ENCODE assay signal across 8 mouse cellular contexts in the genomic region with DNA sequence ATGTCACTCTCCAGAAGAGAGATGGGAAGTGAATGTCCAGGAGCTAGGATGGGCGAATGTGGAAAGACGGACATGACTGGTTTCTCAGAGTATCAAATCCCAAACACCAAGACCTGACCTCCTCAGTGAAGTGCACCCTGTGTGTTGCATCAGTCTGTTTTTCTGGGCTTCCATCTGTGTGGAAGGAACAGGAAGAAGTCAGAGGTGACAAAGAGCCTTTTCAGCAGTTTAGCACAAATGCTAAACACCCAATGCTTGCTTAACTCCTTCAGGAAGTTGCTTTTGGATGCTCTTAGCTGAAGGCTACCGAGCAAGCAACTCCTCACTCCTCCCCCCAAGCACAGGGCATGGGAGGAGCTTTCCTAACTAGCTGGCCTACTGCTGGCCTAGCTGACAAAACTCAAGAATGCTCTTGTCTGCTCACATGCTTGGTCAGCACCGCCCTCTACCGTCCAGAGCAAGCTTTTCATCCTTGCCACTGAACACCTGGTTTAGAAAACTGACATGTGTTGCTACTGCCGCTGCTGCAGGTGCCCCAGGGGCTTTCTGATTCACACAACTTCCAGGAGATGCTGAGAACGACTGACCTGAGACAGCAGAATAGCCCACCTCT.
A peak's percentile ranks its signal among the peaks of the same experiment; 100 is the strongest.
DNase-seq lines count a peak whose midpoint lies in the region; ATAC-seq lines count a peak whose summit lies in the region.

No protein-coding gene starts in this region.

- H3K27me3 ChIP-seq in intestine, embryonic 16.5 days (replicated peaks; ENCODE audit: control insufficient read depth, insufficient read depth, low read length), result no peaks in the 10 kb centered on the region
- H3K27me3 ChIP-seq in midbrain, embryonic 11.5 days (ENCODE audit: control insufficient read depth, insufficient read depth, low read length), result no peaks in the 10 kb centered on the region

- H3K27ac ChIP-seq in intestine, embryonic 16.5 days (ENCODE audit: low read length), result no peak overlapping the region
- H3K27ac ChIP-seq in midbrain, embryonic 11.5 days (ENCODE audit: low read depth, low read length), result no peak overlapping the region

- ATAC-seq in intestine, embryonic 16.5 days, result peak; percentile 88
- peak; percentile 69; the same call in 1 of the 2 replicates for ATAC-seq in midbrain, embryonic 11.5 days (ENCODE audit: low FRiP score)

- no peak overlapping the region for H3K9ac ChIP-seq in intestine, embryonic 16.5 days (ENCODE audit: low read depth, low read length)
- no peak overlapping the region for H3K9ac ChIP-seq in midbrain, embryonic 11.5 days (ENCODE audit: low read length)

- intact Hi-C loops in left cerebral cortex, postnatal 25 days (cut with DNase I), result loop anchor here (1.0 to 5.0 kb wide), 4 partner anchors 85 to 360 kb away; partner anchors contain the start of genes Abhd17c and Cemip

- H3K4me1 ChIP-seq in intestine, embryonic 16.5 days (ENCODE audit: control insufficient read depth, insufficient read depth, low read length), result no peaks in the 10 kb centered on the region
- no peaks in the 10 kb centered on the region for H3K4me1 ChIP-seq in midbrain, embryonic 11.5 days (ENCODE audit: control insufficient read depth, insufficient read depth, low read length)

- H3K9me3 ChIP-seq in intestine, embryonic 16.5 days (ENCODE audit: control insufficient read depth, low read length), result no peaks in the 10 kb centered on the region
- H3K9me3 ChIP-seq in midbrain, embryonic 11.5 days (ENCODE audit: control insufficient read depth, low read length), result no peaks in the 10 kb centered on the region

- no peaks in the 10 kb centered on the region for H3K36me3 ChIP-seq in intestine, embryonic 16.5 days (ENCODE audit: control insufficient read depth, insufficient read depth, low read length)
- peaks cover 8% of the 10 kb centered on the region; the same call in 1 of the 2 replicates for H3K36me3 ChIP-seq in midbrain, embryonic 11.5 days (ENCODE audit: control insufficient read depth, insufficient read depth, low read length)

- DNase-seq in adrenal gland, adult 18-20 months (ENCODE audit: low spot score in 2 of 2), result peak; percentile 64 to 72
- peak; percentile 59 for DNase-seq in embryo, embryonic 11.5 days (ENCODE audit: low read depth, low spot score)
- peak; percentile 22 for DNase-seq in gonadal fat pad, adult 2 months (ENCODE audit: low read depth)
- peak; percentile 73 to 81 for DNase-seq in left cerebral cortex, postnatal 25 days (ENCODE audit: low spot score in 2 of 2)
- DNase-seq in midbrain, embryonic 11.5 days (ENCODE audit: low spot score, missing footprints), result peak; percentile 88
- peak; percentile 69 for DNase-seq in right cerebral cortex, postnatal 4 days
- DNase-seq in yolk sac, embryonic 10.5 days (ENCODE audit: low spot score), result peak; percentile 83

- H3K4me3 ChIP-seq in intestine, embryonic 16.5 days (ENCODE audit: low read length), result no peak overlapping the region
- no peak overlapping the region for H3K4me3 ChIP-seq in midbrain, embryonic 11.5 days (ENCODE audit: low read depth, low read length)

- 30% methylated on average over 7 of the region's 7 CpGs for WGBS in intestine, embryonic 16.5 days
- 29% methylated on average over 7 of the region's 7 CpGs for WGBS in midbrain, embryonic 11.5 days

- H3K4me2 ChIP-seq in intestine, embryonic 16.5 days (ENCODE audit: low read depth, low read length), result no peak overlapping the region
- H3K4me2 ChIP-seq in midbrain, embryonic 11.5 days, result no peak overlapping the region

Comparison
In these comparisons a context has a peak if more than half of its experiments do, and no peak if none do; other contexts are left out.
1. DNase-seq: peak in every context shown above with its lines; median percentile 88 in midbrain, embryonic 11.5 days; 83 in yolk sac, embryonic 10.5 days; 77 in left cerebral cortex, postnatal 25 days; 69 in right cerebral cortex, postnatal 4 days; 68 in adrenal gland, adult 18-20 months; 59 in embryo, embryonic 11.5 days; 22 in gonadal fat pad, adult 2 months.